Mouse (Mus musculus): ENCODE data around the gene Wbp1l.

DNA sequence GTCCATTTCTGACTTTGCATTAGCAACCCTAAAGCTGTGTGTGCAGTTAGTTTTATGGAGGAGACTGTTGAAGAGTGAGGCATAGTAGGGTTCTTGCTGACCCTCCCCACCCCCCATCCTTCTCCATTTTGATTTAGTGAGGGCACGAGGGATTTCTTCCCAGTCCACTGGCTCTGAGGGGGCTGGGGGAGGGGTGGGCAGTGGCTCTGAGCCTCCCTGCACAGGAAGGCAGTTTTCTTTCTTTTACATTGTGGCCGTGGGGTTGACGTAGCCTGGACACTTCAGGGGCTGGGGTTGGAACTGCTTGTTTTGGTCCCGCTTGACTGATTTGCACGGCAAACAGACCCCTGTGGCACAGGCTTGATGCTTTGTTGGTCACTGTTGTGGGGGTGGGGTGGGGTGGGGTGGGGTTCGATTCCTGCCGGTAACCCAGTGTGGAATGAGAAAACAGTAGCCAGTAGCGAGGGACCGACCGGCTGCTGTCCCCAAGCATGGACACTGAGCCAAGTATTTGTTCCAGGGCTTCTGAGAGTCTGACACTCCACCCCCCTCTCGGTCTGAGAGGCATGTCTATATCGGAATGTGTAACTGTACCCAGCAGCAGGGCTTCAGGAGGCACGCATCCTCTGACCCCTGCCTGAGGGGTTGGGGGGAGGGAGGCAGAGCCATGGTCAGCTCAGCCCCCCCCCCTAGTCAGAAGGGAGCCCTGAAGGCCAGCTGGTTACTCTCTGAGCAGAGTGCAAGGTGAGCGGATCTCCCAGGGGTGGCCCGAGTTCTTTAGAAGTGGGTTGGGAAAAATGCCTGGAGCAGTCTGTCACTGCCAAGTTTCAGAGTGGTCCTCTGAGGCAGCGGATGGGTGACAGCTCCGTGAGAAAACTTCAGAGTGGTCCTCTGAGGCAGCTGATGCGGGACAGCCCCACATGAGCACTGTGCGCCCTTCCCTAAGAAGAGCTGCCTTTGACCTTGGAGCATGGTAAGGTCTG lies 25.2 kb downstream of the Wbp1l start:
- no peak for TF ChIP-seq CTCF (IDR thresholded peaks at IDR 0.05; ENCODE audit: borderline replicate concordance, extremely low read depth, insufficient read depth, insufficient read length)
- TF ChIP-seq POLR2A (IDR thresholded peaks at IDR 0.05; ENCODE audit: borderline replicate concordance, extremely low read depth, insufficient read depth, insufficient read length, poor library complexity, severe bottlenecking) = no peak
